Mouse (Mus musculus): ENCODE results near the gene Yipf2. TPM values are rescaled to one million over a fixed set of nuclear protein-coding genes. Genes with fewer than 3 reads are reported as not detected.
A peak's percentile ranks its signal among the peaks of the same experiment; 100 is the strongest.
"Not testable (repeated sequence)": the region's sequence is repeated elsewhere in the genome, so short reads cannot be mapped to it uniquely, and the experiment has no call there.

The Yipf2 gene
- total RNA-seq, 2 experiments from 2014 or later, result 7.0 to 9.9 TPM

DNA sequence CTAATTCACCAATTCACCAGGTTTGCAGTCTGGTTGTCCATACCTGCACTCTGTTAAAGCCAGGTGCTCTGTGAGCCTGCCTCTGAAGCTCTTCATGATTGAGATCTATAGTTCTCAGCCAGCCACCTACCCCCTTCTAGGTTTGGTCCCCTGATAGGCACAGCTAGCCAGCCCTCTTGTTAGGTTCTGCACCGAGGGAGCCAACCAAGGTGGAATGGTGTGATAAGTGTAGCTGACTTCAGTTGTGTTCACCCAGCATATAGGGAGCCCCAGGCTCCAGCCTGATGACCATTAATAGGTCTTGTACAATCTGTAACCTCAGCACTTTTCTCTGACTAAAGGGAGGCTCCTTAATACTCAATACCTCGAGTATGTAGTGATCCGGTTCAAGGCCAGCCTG lies 7.6 kb upstream of the Yipf2 start:
- intact Hi-C loops (cut with DNase I), result no loop called here
- no peak for DNase-seq

DNA sequence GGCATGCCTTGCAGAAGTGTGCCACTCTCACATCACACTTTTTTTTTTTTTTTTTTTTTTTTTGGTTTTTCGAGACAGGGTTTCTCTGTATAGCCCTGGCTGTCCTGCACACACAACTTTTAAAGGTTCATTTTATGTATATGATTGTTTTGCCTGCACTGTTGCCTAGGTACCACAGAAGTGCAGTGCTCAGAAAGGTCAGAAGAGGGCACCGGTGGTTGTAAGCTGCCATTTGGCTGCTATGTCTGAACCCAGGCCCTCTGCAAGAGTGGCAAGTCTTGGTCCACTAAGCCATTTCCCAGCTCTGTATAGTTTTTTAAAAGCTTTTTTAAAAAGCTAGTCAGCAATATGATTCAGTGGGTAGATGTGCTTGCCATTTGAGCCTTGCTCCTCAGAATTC lies 5.6 kb upstream of the Yipf2 start:
- intact Hi-C loops (cut with DNase I), result no loop called here
- no peak for DNase-seq

DNA sequence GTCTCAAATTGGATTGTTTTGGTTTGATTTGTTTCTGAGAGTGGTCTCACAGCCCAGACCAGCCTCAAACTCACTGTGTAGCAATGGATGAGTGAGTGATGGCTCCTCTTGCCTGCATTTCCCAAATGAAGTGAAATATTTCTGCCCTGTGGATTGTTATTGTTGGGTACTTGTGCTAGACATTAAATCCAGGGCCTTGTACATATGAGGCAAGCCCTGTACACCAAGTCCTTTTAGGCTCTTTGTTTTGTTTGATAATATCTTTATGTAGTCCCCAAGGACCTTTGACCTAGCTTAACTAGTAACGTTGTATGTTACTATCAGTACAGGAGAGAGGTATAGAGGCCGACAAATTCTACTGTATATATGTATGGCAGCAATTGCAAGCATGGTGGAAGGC lies 2.2 kb upstream of the Yipf2 start:
- no peak for DNase-seq
- intact Hi-C loops (cut with DNase I), result no loop called here

DNA sequence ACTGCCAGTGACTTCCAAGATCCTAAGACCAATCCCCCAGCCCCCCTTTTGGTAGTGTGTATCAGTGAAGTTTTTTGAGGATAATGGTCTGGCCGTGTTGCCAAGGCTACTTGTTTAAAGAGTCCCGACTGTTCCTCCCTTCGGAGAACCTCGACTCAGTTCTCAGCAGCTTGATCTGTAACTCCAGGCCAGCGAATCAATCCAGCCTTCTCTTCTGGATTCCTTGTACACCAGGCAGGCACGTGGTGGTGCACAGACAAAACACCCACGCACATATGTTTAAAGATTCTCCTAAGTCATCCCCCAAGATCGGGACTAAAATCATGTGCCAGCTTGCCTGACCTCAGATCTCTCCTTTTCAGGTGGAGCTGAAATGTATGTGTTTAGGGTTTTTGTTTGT lies 1.7 kb upstream of the Yipf2 start:
- intact Hi-C loops (cut with DNase I); DNase-seq: not testable (repeated sequence)

DNA sequence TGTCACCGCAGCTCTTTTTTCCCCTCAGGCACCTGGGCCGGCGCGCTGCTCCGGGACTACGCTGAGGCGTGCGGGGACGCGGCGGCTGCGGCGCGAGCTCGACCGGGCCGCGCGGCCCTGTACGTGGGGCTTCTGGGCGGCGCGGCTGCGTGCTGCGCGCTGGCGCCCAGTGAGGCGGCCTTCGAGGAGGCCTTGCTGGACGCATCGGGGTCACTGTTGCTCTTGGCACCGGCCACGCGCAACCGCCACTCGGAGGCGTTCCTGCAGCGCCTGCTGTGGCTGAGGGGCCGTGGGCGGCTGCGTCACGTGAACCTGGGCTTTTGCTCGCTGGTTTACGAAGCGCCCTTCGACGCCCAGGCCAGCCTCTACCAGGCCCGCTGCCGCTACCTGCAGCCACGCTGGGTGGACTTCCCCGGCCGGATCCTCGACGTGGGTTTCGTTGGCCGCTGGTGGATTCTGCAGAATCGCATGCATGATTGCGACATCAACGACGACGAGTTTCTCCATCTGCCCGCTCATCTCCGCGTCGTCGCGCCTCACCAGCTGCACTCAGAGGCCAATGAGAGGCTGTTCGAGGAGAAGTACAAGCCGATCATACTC lies 594 bp upstream of the Yipf2 start:
- peak; percentile 47 for DNase-seq
- intact Hi-C loops (cut with DNase I), result no loop called here

DNA sequence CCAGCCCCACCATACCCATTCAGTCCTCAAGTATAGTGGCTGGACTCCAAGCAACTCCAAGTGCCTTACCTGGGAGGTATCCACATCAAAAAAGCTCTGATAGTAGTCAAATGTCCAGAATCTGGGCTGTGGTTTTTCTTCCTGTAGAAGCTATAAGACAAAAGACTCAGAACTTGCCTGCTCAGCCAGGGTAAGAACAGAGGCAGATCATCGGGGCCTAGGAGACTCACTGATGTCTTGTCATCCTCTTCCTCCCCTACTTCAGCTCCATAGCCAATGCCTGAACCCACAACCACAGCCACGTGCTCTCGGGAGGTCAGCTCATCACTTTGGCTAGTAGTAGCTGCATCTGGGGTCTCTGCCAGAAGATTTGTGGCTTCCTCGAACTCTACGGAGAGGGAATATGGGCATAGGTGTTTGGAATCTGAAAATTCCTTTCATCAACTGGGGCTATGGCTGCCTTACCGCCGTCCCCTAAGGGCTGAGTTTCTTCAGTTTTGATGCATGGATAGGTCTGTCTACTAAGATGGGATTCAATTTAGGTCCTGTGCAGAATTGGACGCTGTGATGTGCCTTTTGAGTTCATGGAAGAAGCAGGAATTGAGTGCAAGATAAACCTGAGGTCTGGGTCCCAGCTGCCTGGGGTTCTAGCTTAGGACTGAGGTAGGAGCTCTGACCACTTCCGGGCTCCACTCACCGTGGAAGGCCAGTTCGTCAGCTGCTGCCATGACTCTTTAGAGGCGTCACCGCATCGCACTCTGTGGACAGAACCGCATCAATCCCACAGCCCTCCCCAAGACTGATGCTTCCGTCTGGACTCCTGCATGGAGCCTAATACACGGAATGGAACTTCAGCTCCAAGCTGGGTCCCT lies 561 bp downstream of the Yipf2 start:
- intact Hi-C loops (cut with DNase I), result no loop called here
- DNase-seq, result no peak

DNA sequence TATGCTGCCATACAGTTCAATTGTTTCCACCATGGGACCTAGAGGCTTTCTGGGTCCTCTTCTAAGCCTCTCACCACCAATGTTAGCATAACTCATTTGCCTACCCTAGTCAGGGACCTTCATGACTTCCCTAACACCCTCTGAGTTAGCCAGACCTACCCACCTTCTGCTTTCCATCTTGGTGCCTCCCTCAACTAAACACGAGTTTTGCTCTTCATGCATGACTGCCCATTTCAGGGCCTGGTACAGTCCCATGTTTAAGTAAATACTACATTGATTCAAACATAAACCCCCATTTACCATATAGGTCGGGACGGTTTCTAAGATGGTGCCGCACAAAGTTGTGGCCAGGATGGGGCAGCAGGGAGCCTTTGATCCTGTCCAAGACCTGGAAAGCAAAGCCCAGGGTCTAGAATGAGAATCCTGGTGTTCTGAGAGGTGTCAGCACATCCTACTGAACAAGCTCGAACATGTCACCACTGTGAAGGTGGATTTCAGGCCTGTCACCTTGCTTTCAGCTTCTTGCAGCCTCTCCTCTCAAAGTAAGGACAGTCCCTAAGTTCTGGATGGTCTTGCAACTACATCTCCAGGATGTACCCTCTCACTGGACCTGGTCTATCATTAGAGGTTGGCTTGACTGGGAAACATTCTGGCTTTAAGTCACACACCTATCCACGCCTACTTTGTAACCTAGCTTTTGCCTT lies 1.3 kb downstream of the Yipf2 start:
- no peak for DNase-seq
- intact Hi-C loops (cut with DNase I), result no loop called here

DNA sequence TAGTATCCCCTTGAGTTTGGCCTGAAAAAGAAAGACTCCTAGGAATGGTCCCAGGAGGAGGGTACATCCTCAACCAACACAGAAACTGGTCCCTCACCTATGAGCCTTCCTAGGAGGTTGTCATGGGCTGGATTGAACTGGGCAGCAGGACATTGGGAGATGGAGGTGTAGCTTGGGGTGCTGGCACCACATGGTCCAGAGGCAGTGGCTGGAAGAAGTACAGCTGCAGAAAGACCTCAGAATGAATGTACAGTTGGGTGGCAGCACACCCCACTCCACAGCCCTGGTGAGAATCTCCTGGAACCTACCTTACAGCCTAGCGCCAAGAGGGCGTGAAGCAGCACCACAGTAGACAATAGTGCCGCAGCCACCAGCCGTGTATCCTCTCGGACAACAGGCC lies 3.1 kb downstream of the Yipf2 start:
- intact Hi-C loops (cut with DNase I), result no loop called here
- no peak for DNase-seq

DNA sequence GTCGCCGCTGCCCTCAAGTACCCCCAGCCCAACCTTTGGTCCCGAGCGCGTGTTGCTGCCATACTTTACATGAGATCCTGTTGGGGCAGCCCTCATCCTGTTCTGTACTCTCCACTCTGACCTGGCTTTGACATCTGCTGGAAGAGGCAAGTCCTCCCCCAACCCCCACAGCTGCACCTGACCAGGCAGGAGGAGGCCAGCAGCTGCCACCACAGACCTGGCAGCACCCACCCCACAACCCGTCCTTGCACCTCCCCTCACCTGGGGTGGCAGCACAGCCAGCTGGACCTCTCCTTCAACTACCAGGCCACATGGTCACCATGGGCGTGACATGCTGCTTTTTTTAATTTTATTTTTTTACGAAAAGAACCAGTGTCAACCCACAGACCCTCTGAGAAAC lies 4.3 kb downstream of the Yipf2 start:
- DNase-seq, result no peak

DNA sequence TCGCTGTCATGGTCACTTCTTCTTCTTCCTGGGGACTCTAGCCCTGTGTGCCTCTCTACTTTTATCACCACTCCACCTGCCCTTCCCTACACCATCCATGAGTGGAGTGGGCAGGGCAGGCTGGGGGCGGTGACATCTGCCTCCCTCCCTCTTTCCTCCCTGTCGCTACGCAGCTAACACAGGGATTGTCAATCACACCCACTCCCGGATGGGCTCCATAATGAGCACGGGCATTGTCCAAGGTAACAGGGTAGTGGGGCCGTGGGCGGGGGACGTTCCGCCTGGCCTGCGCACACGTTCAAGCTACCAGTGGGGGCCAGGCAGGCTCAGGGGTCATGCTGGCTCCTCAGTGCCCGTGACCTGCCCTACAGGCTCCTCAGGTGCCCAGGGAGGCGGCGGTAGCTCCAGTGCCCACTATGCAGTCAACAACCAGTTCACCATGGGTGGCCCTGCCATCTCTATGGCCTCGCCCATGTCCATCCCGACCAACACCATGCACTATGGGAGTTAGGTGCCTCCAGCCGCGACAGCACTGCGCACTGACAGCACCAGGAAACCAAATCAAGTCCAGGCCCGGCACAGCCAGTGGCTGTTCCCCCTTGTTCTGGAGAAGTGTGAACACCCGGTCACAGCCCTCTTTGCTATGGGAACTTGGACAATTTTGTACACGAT lies 4.8 kb downstream of the Yipf2 start:
- DNase-seq, result no peak
- intact Hi-C loops (cut with DNase I), result no loop called here

More for the DNA sequence above, 4.3 kb downstream of the Yipf2 start:
- intact Hi-C loops (cut with DNase I), result no loop called here

DNA sequence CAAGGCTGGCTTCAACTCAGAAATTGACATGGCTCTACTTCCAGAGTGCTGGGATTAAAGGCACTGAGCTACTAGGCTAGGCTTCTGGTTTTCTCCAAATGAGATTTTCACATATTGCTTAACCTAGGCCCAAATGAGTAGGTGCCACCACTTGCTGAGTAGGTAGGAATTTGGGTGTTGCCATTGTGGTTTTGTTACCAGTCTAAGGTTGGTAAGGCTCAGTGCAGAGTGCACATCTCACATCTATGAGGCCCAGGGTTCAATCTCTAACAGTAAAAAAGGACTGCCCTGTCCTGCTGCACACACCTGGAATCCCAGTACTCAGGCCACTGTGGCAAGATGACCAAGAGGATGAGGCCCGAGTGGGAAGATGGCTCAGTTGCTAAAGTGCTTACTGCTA lies 7.2 kb downstream of the Yipf2 start:
- intact Hi-C loops (cut with DNase I), result no loop called here
- no peak for DNase-seq

DNA sequence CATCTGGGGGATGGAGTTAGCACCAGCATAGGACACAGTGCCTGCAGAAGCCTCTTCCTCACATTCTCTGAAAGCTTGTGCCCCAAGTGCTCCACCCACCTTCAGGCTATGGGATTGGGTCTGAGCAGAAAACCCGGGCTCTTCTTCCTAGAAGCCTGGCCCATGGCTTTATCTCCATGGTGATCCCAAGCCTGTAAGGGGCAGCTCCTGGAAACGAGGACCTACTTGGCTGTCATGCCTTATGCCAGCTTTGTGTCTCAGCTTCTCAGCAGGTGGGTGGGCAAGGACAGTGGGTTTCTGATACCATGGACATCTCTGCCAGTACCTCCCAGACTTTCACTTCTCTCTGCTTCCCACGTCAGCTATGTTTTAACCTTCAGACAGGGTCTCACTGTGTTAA lies 14.4 kb downstream of the Yipf2 start:
- DNase-seq, result peak; percentile 73
- intact Hi-C loops (cut with DNase I), result no loop called here

DNA sequence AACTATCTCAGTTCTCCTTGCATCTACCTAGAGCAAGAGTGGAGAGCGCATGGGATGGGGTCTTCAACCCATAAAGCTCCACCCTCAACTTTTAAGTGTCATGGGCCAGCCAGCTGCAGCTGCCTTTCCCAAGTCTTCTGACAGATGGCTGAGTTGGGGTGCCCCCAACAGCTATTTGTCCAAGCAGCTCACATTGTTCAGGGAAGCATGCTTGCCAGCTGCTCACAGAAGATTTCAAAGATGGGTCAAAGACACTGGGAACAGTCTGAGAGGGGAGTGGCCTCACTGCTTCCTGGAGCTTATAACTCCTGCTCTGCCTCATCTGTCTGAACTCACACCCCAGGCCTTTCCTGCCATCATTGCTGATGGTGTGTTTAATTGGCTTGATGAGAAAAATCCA lies 16.3 kb downstream of the Yipf2 start:
- intact Hi-C loops (cut with DNase I), result no loop called here
- peak; percentile 58 for DNase-seq

DNA sequence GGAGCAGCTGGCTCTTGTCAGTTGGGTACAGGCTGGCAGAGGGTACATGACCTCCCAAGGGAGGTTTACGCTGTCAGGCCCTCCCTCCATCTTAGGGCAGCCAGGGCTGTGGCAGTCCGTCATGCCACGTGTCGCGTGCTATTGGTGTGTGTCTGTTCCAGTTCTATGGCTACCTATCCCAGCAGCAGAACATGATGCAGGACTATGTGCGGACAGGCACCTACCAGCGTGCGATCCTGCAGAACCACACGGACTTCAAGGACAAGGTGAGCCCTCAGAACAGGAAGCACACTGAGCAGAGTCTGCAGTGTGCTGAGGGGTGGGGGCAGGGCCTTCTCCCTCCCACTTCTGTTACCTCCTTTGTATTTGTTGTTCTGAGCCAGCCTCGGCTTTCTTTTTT lies 17.4 kb downstream of the Yipf2 start:
- no peak for DNase-seq
- intact Hi-C loops (cut with DNase I), result no loop called here

DNA sequence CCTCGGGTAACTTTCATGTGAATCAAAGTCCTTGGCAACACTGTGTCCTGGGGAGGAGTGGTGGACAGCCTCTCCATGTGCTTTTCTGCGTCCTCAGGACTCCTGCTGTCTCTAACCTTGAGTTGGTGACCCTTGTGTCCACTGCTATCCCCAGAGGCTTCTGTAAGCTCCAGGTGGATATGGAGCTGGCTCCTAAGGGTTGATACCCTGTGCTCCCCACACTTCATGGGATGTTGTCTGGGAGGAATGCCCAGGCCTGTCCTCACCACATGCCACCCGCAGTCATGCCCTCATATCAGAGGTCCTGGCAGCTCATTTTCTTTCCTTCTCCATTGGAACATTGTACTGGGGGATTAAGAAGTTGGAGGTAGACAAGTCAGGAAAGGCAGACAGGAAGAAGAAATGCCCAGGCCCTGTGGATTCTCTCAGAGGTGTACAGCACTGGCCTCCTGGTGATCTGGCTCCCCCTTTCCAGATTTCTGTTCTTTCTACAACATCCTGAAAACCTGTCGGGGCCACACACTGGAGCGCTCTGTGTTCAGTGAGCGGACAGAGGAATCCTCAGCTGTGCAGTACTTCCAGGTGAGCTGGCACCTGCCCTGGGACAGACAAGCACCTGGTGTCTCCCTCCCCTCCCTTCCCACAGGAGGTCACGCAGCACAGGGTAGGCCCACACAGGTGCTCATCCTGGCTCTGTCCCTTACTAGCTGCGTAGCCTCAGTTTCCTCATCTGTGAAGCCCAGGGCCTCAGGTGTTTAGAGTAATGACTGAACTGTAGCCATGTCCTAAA lies 18.4 kb downstream of the Yipf2 start:
- no peak for DNase-seq
- intact Hi-C loops (cut with DNase I), result no loop called here

DNA sequence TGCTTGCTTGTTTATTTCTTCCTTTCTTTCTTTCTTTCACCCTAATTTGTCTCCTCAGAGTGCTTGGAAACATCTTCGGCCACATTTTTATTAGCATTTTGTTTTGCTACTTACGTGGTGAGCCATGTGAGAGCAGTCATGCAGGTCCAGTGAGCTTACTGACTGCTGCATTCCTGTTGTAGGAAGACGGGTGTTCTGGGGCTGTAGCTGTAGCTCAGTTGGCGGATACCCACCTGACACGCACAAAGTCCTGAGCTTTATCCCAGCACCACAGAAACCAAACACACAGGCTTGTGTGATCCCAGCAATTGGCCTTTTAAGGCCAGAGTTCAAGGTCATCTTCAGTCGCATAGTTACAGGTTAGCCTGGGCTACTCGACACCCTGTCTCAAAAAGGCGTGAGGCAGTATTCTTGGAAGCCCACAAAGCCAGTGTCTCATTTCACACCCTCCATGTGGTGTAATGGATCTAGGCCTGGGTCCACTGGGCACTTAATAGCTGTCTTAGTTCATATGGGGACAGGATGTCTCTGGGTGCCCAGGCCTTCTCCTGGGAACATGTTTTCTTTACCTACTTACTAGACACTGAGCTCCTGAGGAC lies 23.9 kb downstream of the Yipf2 start:
- no peak for DNase-seq
- intact Hi-C loops (cut with DNase I), result no loop called here

DNA sequence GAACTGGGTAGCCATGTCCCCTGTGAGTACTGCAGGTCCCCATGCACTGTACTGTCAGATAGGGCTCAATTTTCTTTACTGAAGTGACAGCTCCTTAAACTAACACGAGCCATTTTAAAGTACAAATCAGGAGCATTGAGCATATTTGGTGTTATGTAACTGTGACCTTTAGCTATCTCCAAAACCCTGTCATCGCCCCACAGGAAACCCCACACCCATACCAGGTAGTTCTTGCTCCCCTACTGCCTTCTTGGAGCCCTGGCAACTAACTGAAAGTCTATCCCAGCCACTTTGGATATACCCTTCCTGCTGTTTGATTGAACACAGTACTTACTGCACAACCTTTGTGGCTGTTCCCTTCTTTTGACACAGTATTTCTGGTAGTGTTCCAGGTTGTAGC lies 25.6 kb downstream of the Yipf2 start:
- intact Hi-C loops (cut with DNase I), result no loop called here
- no peak for DNase-seq

DNA sequence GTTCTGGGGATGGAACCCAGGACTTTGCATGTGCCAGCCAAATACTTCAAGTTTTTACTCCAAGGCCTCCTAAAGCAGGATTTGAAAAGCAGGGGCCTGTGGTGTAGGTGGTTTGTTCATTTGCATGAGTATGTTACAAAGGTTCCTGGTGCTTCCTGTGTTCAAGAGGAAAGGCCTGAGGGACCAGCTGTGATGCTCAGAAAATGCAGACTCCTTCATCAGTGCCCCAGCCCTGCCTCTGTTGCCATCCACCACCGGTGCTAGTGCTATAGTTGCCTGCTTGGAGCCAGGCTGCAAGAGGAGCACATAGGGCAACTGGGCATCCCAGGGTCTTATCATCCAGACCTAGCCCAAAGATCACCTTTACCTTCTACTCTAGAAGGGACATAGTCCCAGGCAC lies 26.1 kb downstream of the Yipf2 start:
- intact Hi-C loops (cut with DNase I), result no loop called here
- DNase-seq, result no peak

DNA sequence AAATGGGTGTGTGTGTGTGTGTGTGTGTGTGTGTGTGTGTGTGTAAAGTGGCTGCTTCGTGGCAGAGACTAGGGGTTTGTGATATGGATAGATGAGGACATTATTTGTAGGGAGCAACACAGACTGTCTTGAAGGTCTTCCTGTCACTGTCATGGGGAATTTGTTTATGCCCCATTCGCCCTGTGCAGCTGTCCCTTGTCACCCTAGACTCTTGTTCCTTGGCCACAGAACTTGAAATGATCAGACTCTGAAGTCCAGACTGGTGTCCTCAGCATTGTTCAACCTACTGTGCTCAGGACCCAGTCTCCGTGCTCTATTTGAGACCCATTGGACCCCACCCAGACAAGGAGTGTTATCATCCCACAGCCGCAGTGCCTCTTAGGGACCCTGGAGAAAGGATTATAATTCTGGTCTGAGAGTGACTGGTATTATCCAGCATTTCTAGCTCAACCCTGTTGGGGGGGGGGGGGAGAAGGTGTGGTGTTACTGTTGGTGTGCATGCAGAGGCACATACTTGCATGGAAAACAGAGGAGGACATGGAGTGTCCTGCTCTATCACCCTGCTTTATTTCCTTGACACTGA lies 27.5 kb downstream of the Yipf2 start:
- intact Hi-C loops (cut with DNase I), result no loop called here
- no peak for DNase-seq

DNA sequence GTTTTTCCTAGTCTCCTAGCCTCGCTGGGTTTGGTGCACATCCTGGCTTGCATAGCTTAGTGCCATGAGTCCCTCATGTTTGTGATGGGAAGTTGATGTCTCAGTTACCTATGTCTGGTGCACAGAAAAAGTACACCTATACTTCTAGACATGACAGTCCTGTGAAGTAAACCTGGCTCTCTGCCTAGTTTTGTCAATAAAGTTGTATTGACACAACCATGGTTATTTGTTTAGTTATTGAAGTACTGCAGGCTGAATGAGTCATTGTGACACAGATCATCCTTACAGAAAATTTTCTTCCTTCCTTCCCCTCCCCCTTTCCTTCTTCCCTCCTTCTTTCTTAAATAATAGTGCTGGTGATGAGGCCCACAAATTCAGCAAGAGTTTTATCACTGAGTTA lies 28.2 kb downstream of the Yipf2 start:
- no peak for DNase-seq
- intact Hi-C loops (cut with DNase I), result no loop called here

Measured in left cerebral cortex, postnatal 4 days (tissue).